Mouse (Mus musculus) embryonic facial prominence, embryonic 15.5 days (tissue): ENCODE measurements around the gene Map3k5. TPM values are rescaled to one million over a fixed set of nuclear protein-coding genes. Genes with fewer than 3 reads are reported as not detected.

Source experiments
- ATAC-seq: fragments of 200-750 bp; cut with Nextera tagmentation; 2 replicates; pipeline ENCODE4 v1.8.0; 2017; ENCODE audit warnings: low read depth, moderate TSS enrichment; ENCODE audit not compliant: insufficient number of reproducible peaks, low FRiP score, low TSS enrichment
- H3K27ac ChIP-seq: fragments of 300-500 bp; sonication (generic); replicated peaks from 2 replicates; pipeline ENCODE4 v1.5.1; 2015; ENCODE audit warnings: mild to moderate bottlenecking, inconsistent platforms
- H3K27me3 ChIP-seq: fragments of 300-500 bp; sonication (generic); 2 replicates; pipeline ENCODE4 v1.6.1; 2015; ENCODE audit warnings: inconsistent platforms
- H3K36me3 ChIP-seq: fragments of 300-500 bp; sonication (generic); 2 replicates; pipeline ENCODE4 v1.6.1; 2015; ENCODE audit warnings: mild to moderate bottlenecking, inconsistent platforms
- H3K4me1 ChIP-seq: fragments of 300-500 bp; sonication (generic); 2 replicates; pipeline ENCODE4 v1.6.1; 2015; ENCODE audit warnings: inconsistent platforms
- H3K4me2 ChIP-seq: fragments of 300-500 bp; sonication (generic); replicated peaks from 2 replicates; pipeline ENCODE4 v1.6.1; 2015; ENCODE audit warnings: mild to moderate bottlenecking, inconsistent platforms
- H3K4me3 ChIP-seq: fragments of 300-500 bp; sonication (generic); replicated peaks from 2 replicates; pipeline ENCODE4 v1.5.1; 2015; ENCODE audit warnings: mild to moderate bottlenecking, inconsistent platforms
- H3K9ac ChIP-seq: fragments of 300-500 bp; sonication (generic); 2 replicates; pipeline ENCODE4 v1.6.1; 2015; ENCODE audit warnings: inconsistent platforms
- H3K9me3 ChIP-seq: fragments of 300-500 bp; sonication (generic); replicated peaks from 2 replicates; pipeline ENCODE4 v1.6.1; 2016; ENCODE audit warnings: inconsistent platforms
- WGBS: fragments of 180-500 bp; shearing (Covaris S2); methylation state at CpG from one replicate; pipeline ENCODE4 v1.1.7; 2015; 5-methylcytosine and 5-hydroxymethylcytosine counted together
- polyA plus RNA-seq: library from polyadenylated mRNA; unstranded; fragments of >200 nt; fragmentation: Nextera tagmentation; extraction: Ambion mirVana; gene quantifications from 2 replicates; pipeline ENCODE4 v1.2.1, GENCODE M21; 2015

Map3k5 gene
- polyA plus RNA-seq, 1 experiment from 2014 or later = 2.1 TPM

GRCm38 (mm10) chr10:20121981-20122380 lies 187.7 kb downstream of the Map3k5 start:
- Histone ChIP-seq H3K27me3 (no peaks in the 10 kb centered on the region), H3K4me3 (no peak overlapping the region), H3K9me3 (no peaks in the 10 kb centered on the region), H3K4me1 (no peaks in the 10 kb centered on the region), H3K36me3 (no peaks in the 10 kb centered on the region; the same call in 1 of the 2 replicates), H3K4me2 (no peak overlapping the region), H3K9ac (no peak overlapping the region), H3K27ac (no peak overlapping the region)
- WGBS = 80% methylated on average over 4 of the region's 4 CpGs
- no peak for ATAC-seq

GRCm38 (mm10) chr10:20123401-20123800 lies 189.1 kb downstream of the Map3k5 start:
- Histone ChIP-seq H3K4me2 (no peak overlapping the region), H3K4me1 (no peaks in the 10 kb centered on the region), H3K9me3 (no peaks in the 10 kb centered on the region), H3K27me3 (no peaks in the 10 kb centered on the region), H3K4me3 (no peak overlapping the region), H3K9ac (no peak overlapping the region), H3K36me3 (no peaks in the 10 kb centered on the region; the same call in 1 of the 2 replicates), H3K27ac (no peak overlapping the region)
- WGBS = 36% methylated on average over 9 of the region's 9 CpGs
- no peak for ATAC-seq

GRCm38 (mm10) chr10:20124576-20124975 lies 190.3 kb downstream of the Map3k5 start:
- Histone ChIP-seq H3K27me3 (no peaks in the 10 kb centered on the region), H3K36me3 (no peaks in the 10 kb centered on the region; the same call in 1 of the 2 replicates), H3K4me3 (no peak overlapping the region), H3K4me1 (no peaks in the 10 kb centered on the region), H3K9ac (no peak overlapping the region), H3K9me3 (no peaks in the 10 kb centered on the region), H3K27ac (no peak overlapping the region), H3K4me2 (no peak overlapping the region)
- ATAC-seq = no peak
- 85% methylated on average over 12 of the region's 12 CpGs for WGBS

GRCm38 (mm10) chr10:20125226-20125625 lies 191.0 kb downstream of the Map3k5 start:
- H3K4me3 ChIP-seq = no peak overlapping the region
- no peak overlapping the region for H3K4me2 ChIP-seq
- H3K4me1 ChIP-seq = no peaks in the 10 kb centered on the region
- no peak overlapping the region for H3K27ac ChIP-seq
- no peaks in the 10 kb centered on the region for H3K9me3 ChIP-seq
- no peaks in the 10 kb centered on the region for H3K36me3 ChIP-seq
- H3K9ac ChIP-seq = no peak overlapping the region
- 46% methylated on average over 4 of the region's 4 CpGs for WGBS
- no peak for ATAC-seq
- H3K27me3 ChIP-seq = no peaks in the 10 kb centered on the region

- Histone ChIP-seq H3K9me3 (no peaks in the 10 kb centered on the region), H3K4me2 (no peak overlapping the region)
- 84% methylated on average over 12 of the region's 12 CpGs for WGBS
These were observed 198.8 kb downstream of the Map3k5 start for GRCm38 (mm10) chr10:20132933-20133652.

GRCm38 (mm10) chr10:20135350-20136058 lies 201.2 kb downstream of the Map3k5 start:
- H3K9ac ChIP-seq = no peak overlapping the region
- no peak for ATAC-seq
- H3K9me3 ChIP-seq = no peaks in the 10 kb centered on the region
- no peak overlapping the region for H3K4me2 ChIP-seq
- no peaks in the 10 kb centered on the region for H3K27me3 ChIP-seq
- 66% methylated on average over 15 of the region's 15 CpGs for WGBS
- H3K4me1 ChIP-seq = no peaks in the 10 kb centered on the region
- H3K36me3 ChIP-seq = 0 out of 2 replicates have a peak, but pooled peaks cover 2% of the 10 kb centered on the region
- no peak overlapping the region for H3K27ac ChIP-seq
- H3K4me3 ChIP-seq = no peak overlapping the region

More at GRCm38 (mm10) chr10:20132933-20133652, 198.8 kb downstream of the Map3k5 start:
- Histone ChIP-seq H3K27ac (no peak overlapping the region), H3K27me3 (no peaks in the 10 kb centered on the region), H3K36me3 (0 out of 2 replicates have a peak, but pooled peaks cover 2% of the 10 kb centered on the region), H3K4me3 (no peak overlapping the region), H3K9ac (no peak overlapping the region), H3K4me1 (no peaks in the 10 kb centered on the region)
- no peak for ATAC-seq

GRCm38 (mm10) chr10:20136505-20136904 lies 202.2 kb downstream of the Map3k5 start:
- H3K36me3 ChIP-seq = 0 out of 2 replicates have a peak, but pooled peaks cover 2% of the 10 kb centered on the region
- ATAC-seq = no peak
- no peak overlapping the region for H3K4me2 ChIP-seq
- no peaks in the 10 kb centered on the region for H3K9me3 ChIP-seq
- H3K27ac ChIP-seq = no peak overlapping the region
- H3K4me3 ChIP-seq = no peak overlapping the region
- no peaks in the 10 kb centered on the region for H3K27me3 ChIP-seq
- H3K4me1 ChIP-seq = no peaks in the 10 kb centered on the region
- no peak overlapping the region for H3K9ac ChIP-seq
- WGBS = 95% methylated on average over 1 of the region's 1 CpGs

- Histone ChIP-seq H3K9me3 (no peaks in the 10 kb centered on the region), H3K36me3 (no peaks in the 10 kb centered on the region), H3K9ac (no peak overlapping the region), H3K4me1 (no peaks in the 10 kb centered on the region), H3K4me3 (no peak overlapping the region), H3K27ac (no peak overlapping the region), H3K27me3 (no peaks in the 10 kb centered on the region), H3K4me2 (no peak overlapping the region)
- 73% methylated on average over 17 of the region's 17 CpGs for WGBS
- ATAC-seq = no peak
These were observed 207.1 kb downstream of the Map3k5 start for GRCm38 (mm10) chr10:20141376-20141775.

GRCm38 (mm10) chr10:20148130-20148772 lies 214.0 kb downstream of the Map3k5 start, which contains the start of gene Map7:
Map7 (plus strand) TSS chr10:20148471.
- Histone ChIP-seq H3K4me1 (peaks cover 9% of the 10 kb centered on the region; the same call in 1 of the 2 replicates), H3K36me3 (no peaks in the 10 kb centered on the region), H3K4me2 (peak within 1 kb of the TSS; percentile 94), H3K27me3 (peaks cover 21% of the 10 kb centered on the region), H3K27ac (peak within 1 kb of the TSS; percentile 75), H3K9me3 (no peaks in the 10 kb centered on the region), H3K4me3 (peak within 1 kb of the TSS; percentile 73), H3K9ac (peak within 1 kb of the TSS; percentile 62)
- ATAC-seq = peak; percentile 17; the same call in 1 of the 2 replicates
- WGBS = 3% methylated on average over 51 of the region's 51 CpGs

- WGBS = under 1% methylated on average over 34 of the region's 58 CpGs
- Histone ChIP-seq H3K27ac (peak overlapping the region; percentile 75; the same call in 1 of the 2 replicates), H3K9ac (peak overlapping the region; percentile 62; the same call in 1 of the 2 replicates), H3K9me3 (no peaks in the 10 kb centered on the region), H3K4me2 (peak overlapping the region; percentile 94), H3K27me3 (peaks cover 21% of the 10 kb centered on the region), H3K4me3 (peak overlapping the region; percentile 73), H3K36me3 (no peaks in the 10 kb centered on the region), H3K4me1 (peaks cover 9% of the 10 kb centered on the region; the same call in 1 of the 2 replicates)
- ATAC-seq = peak; percentile 91
These were observed 214.5 kb downstream of the Map3k5 start for GRCm38 (mm10) chr10:20148773-20149120.
